Mouse (Mus musculus) thymus, postnatal 0 days (tissue): ENCODE results near the gene Kcnf1. TPM values are rescaled to one million over a fixed set of nuclear protein-coding genes. Genes with fewer than 3 reads are reported as not detected.

ENCODE experiments used
- DNase-seq: peaks from one replicate; pipeline ENCODE4 v3.0.0-alpha.2; 2015; ENCODE audit warnings: low spot score
- polyA plus RNA-seq: library from polyadenylated mRNA; unstranded; fragments of >200 nt; fragmentation: Nextera tagmentation; extraction: Ambion mirVana; gene quantifications from 2 replicates; pipeline ENCODE4 v1.2.1, GENCODE M21; 2015

Gene Kcnf1
- 0.04 TPM in 1 of 2 replicates, not detected in the other for polyA plus RNA-seq

- no peak for DNase-seq
Observed at GRCm38 (mm10) chr12:17176757-17177092, at the start of gene Kcnf1. Kcnf1 (minus strand) TSS chr12:17176888.

GRCm38 (mm10) chr12:17225012-17225411, 48.3 kb upstream of the Kcnf1 start:
- DNase-seq: no peak

GRCm38 (mm10) chr12:17223050-17223449, 46.4 kb upstream of the Kcnf1 start:
- no peak for DNase-seq

- peak; percentile 12 for DNase-seq
Observed at GRCm38 (mm10) chr12:17221891-17222428, 45.3 kb upstream of the Kcnf1 start.

GRCm38 (mm10) chr12:17220631-17221030, 43.9 kb upstream of the Kcnf1 start:
- no peak for DNase-seq

- DNase-seq: no peak
Observed at GRCm38 (mm10) chr12:17219107-17219506, 42.4 kb upstream of the Kcnf1 start.

GRCm38 (mm10) chr12:17218390-17218789, 41.7 kb upstream of the Kcnf1 start:
- no peak for DNase-seq

GRCm38 (mm10) chr12:17215751-17216150, 39.1 kb upstream of the Kcnf1 start:
- no peak for DNase-seq

- no peak for DNase-seq
Observed at GRCm38 (mm10) chr12:17202492-17203322, 26.0 kb upstream of the Kcnf1 start.

- DNase-seq: no peak
Observed at GRCm38 (mm10) chr12:17198621-17199020, 21.9 kb upstream of the Kcnf1 start.

- DNase-seq: no peak
Observed at GRCm38 (mm10) chr12:17194140-17194539, 17.5 kb upstream of the Kcnf1 start.

- DNase-seq: no peak
Observed at GRCm38 (mm10) chr12:17193311-17193710, 16.6 kb upstream of the Kcnf1 start.

- DNase-seq: no peak
Observed at GRCm38 (mm10) chr12:17192887-17193286, 16.2 kb upstream of the Kcnf1 start.

GRCm38 (mm10) chr12:17184303-17184775, 7.7 kb upstream of the Kcnf1 start:
- DNase-seq: no peak

GRCm38 (mm10) chr12:17183788-17184187, 7.1 kb upstream of the Kcnf1 start:
- no peak for DNase-seq

- DNase-seq: no peak
Observed at GRCm38 (mm10) chr12:17176041-17176756, 489 bp downstream of the Kcnf1 start.

GRCm38 (mm10) chr12:17175531-17175951, 1.1 kb downstream of the Kcnf1 start:
- DNase-seq: no peak

GRCm38 (mm10) chr12:17175124-17175523, 1.6 kb downstream of the Kcnf1 start:
- DNase-seq: no peak

- no peak for DNase-seq
Observed at GRCm38 (mm10) chr12:17174134-17174893, 2.4 kb downstream of the Kcnf1 start.

GRCm38 (mm10) chr12:17170406-17170805, 6.3 kb downstream of the Kcnf1 start:
- DNase-seq: no peak

- DNase-seq: no peak
Observed at GRCm38 (mm10) chr12:17166116-17166515, 10.6 kb downstream of the Kcnf1 start.
